Mouse (Mus musculus): Measurements from ENCODE around the gene Rbm6. TPM values are rescaled to one million over a fixed set of nuclear protein-coding genes. Genes with fewer than 3 reads are reported as not detected.

Gene Rbm6
- total RNA-seq (2021), result 10 to 100 TPM; 57.0 to 65.0 TPM

- DNase-seq (ENCODE audit: low spot score in 2 of 2), result no peak
- intact Hi-C loops (cut with DNase I), result no loop called here
These were observed at the start of gene Rbm6 for GRCm38 (mm10) chr9:107873137-107873536. Rbm6 (minus strand) TSS chr9:107873237.

- intact Hi-C loops (cut with DNase I), result no loop called here
- DNase-seq (ENCODE audit: low spot score in 2 of 2), result no peak
These were observed 46.4 kb upstream of the Rbm6 start for GRCm38 (mm10) chr9:107919441-107919840.

DNA sequence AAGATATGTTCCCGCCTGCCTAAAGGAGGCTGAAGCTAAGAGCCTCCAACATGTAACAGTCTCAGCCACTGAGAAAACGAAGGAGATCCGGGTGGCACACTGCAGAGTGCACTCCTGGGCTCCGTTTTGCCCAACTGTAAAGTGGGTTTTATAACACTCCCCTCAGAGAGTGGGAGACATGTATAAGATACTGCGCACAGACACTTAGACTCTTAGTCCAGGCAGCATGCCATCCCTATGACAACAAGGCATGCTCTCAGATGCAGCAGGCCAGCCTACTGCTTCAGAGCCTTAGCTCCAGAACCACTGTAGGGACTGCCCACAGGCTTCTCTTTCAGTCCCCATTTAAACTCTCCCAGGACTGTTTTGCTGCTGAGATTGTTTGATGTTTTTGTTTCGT is 45.8 kb upstream of the Rbm6 start:
- DNase-seq (ENCODE audit: low spot score in 2 of 2), result peak in 1 of 2 experiments; percentile 69
- intact Hi-C loops (cut with DNase I), result no loop called here

DNA sequence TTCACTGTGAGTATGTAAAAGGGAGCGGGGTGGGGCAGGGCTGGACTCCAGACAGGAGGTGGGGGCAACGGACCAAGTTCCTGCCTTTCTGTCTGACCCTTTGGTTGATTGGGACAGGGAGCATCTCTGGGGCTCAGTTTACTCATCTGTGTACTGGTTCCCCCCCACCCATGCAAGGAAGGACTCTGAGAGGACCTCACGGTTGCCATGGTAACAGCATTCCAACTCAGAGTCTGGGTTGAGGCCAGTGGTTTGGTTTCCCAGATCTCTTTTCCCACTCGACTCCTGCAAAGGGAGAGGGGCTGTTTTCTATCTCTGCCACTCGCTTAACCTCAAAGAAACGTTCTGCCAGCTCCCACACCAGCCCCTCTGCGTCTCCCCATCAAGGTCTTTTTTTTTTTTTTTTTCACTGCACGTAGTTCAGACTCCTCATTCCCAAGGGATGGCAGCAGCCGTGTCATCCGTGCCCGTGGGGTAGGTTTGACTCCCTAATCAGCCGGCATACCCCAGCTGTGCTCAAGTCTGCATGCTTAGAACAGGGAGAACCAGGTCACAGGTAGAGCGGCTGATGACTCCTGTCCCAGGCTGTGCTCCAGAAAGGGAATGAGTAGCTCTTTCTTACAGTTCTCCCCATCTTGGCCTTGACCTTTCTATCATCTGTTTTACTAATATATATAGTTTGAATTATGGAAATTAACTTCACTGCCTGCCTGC is 45.0 kb upstream of the Rbm6 start:
- intact Hi-C loops (cut with DNase I), result no loop called here
- DNase-seq (ENCODE audit: low spot score in 2 of 2), result peak; percentile 54 to 72

GRCm38 (mm10) chr9:107914764-107915420 is 41.9 kb upstream of the Rbm6 start:
- intact Hi-C loops (cut with DNase I), result no loop called here
- DNase-seq (ENCODE audit: low spot score in 2 of 2), result no peak

DNA sequence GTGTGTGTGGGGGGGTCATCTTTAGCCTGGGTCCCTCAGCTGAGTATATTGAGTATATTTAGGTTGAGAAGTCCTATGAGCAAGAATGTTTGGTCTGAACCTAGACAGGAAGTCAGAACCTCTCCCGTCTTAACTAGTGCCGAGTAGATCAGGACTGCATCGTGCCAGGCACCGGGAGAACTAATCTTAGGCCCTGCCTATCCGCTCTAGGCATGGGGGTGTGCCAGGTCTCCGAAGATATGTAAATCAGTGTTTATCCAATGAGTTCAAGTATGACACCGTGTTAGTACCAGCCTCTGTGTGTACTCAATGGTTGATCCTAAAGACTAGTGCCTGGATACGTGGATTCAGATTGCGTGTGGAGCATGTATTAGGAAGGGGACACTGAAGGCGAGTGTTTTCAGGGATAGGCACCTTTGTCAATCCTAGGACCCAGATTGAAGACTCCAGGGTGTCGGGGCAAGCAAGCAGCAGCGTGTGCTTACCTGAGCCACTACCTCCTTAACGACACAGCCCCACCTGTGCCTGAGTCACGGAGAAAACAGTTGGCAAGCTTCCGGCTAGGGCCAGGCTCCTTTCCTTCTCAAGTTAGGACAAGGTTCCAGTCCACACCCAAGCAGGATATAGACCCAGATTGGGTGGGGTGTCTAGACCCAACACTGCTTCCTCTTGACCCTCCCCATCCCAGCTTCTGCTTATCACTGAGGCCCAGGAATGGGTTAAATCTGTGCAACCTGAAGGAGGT is 37.2 kb upstream of the Rbm6 start:
- intact Hi-C loops (cut with DNase I), result no loop called here

GRCm38 (mm10) chr9:107908410-107909158 is 35.5 kb upstream of the Rbm6 start:
- intact Hi-C loops (cut with DNase I), result no loop called here

More for the DNA sequence above, 37.2 kb upstream of the Rbm6 start:
- no peak for DNase-seq (ENCODE audit: low spot score in 2 of 2)

DNA sequence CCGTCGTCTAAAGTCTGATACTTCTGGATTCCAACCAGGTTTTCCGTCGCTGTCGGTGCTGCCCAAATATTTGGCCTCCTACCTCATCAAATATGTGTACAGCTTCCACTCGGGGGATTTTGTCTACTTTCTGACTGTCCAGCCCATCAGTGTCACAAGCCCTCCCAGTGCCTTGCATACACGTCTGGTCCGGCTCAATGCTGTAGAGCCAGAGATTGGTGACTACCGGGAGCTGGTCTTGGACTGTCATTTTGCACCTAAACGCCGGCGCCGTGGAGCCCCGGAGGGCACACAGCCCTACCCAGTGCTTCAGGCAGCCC is 34.7 kb upstream of the Rbm6 start:
- no peak for DNase-seq (ENCODE audit: low spot score in 2 of 2)
- intact Hi-C loops (cut with DNase I), result no loop called here

More at GRCm38 (mm10) chr9:107908410-107909158, 35.5 kb upstream of the Rbm6 start:
- no peak for DNase-seq (ENCODE audit: low spot score in 2 of 2)

DNA sequence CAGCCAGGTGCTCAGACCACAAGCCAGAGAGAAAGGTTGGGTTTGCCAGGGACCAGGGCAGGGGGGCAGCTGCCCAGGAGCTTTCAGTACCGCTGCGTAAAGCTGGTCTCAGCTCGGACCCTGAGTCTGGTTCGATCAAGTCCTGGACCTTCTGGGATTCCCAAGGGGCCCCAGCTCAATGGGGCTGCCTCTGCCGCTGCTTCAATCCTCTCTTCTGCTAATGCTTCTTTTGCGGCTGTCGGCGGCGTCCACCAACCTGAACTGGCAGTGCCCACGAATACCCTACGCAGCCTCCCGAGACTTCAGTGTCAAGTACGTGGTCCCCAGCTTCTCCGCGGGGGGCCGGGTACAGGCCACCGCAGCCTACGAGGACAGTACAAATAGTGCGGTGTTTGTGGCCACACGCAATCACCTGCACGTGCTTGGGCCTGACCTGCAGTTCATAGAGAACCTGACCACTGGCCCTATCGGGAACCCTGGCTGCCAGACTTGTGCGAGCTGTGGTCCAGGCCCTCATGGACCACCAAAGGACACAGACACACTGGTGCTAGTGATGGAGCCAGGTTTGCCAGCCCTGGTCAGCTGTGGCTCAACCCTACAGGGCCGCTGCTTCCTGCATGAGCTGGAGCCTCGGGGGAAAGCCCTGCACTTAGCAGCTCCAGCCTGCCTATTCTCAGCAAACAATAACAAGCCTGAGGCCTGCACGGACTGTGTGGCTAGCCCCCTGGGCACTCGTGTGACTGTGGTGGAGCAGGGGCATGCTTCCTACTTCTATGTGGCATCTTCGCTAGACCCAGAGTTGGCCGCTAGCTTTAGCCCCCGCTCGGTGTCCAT is 34.1 kb upstream of the Rbm6 start:
- no peak for DNase-seq (ENCODE audit: low spot score in 2 of 2)
- intact Hi-C loops (cut with DNase I), result no loop called here

- intact Hi-C loops (cut with DNase I), result no loop called here
- DNase-seq (ENCODE audit: low spot score in 2 of 2), result peak in 1 of 2 experiments; percentile 22
These were observed 33.4 kb upstream of the Rbm6 start, which contains the start of gene Mst1r for GRCm38 (mm10) chr9:107906252-107906966. Mst1r (plus strand) TSS chr9:107906873.

GRCm38 (mm10) chr9:107904726-107905125 is 31.7 kb upstream of the Rbm6 start:
- peak; percentile 85 to 93 for DNase-seq (ENCODE audit: low spot score in 2 of 2)
- intact Hi-C loops (cut with DNase I), result loop anchor here (1.0 to 5.0 kb wide), 4 partner anchors 59 to 164 kb away; partner anchors contain the start of genes Amigo3 and Inka1

DNA sequence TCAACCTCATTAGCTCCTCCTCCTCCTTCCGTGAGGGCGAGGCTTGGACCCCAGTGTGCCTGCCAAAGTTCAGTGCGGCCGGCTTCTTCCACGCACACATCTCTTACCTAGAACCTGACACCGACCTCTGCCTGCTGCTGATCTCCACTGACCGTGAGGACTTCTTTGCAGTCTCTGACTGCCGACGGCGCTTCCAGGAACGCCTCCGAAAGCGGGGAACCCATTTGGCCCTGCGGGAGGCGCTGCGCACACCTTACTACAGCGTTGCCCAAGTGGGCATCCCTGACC is 28.5 kb upstream of the Rbm6 start:
- intact Hi-C loops (cut with DNase I), result loop anchor here (1.0 to 5.0 kb wide), 3 partner anchors 61 to 151 kb away; partner anchors contain the start of genes Amigo3 and Inka1
- no peak for DNase-seq (ENCODE audit: low spot score in 2 of 2)

DNA sequence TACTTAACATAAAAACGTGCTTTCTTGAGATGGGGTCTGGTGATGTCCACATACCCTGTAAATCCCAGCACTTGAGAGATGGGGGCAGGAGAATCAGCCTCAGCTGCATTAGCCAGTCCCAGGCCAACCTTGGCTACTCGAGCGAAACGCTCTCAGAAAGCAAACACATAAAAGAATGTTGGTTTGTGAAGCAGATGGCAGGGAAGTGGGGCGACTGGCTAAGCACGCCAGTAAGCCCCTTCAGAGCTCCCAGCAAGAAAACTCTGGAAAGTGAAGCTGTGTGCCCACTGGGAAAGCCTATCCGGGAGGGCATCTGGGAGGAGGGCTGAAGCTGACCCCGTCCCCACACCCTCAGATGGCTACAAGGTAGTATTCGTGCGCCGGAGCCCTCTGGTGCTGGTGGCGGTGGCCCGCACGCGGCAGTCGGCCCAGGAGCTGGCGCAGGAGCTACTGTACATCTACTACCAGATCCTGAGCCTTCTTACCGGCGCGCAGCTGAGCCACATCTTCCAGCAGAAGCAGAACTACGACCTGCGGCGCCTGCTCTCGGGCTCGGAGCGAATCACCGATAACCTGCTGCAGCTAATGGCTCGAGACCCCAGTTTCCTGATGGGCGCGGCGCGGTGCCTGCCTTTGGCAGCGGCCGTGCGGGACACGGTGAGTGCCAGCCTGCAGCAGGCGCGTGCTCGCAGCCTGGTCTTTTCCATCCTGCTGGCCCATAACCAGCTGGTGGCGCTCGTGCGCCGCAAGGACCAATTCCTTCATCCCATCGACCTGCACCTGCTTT is 28.0 kb upstream of the Rbm6 start:
- DNase-seq (ENCODE audit: low spot score in 2 of 2), result peak; percentile 81 to 87
- intact Hi-C loops (cut with DNase I), result loop anchor here (1.0 to 5.0 kb wide), 3 partner anchors 61 to 151 kb away; partner anchors contain the start of genes Amigo3 and Inka1

- intact Hi-C loops (cut with DNase I), result loop anchor here (5.0 kb wide), 2 partner anchors 87 to 152 kb away; partner anchors contain the start of genes Amigo3 and Inka1
These were observed 26.8 kb upstream of the Rbm6 start for GRCm38 (mm10) chr9:107899855-107900254.

GRCm38 (mm10) chr9:107898563-107898962 is 25.5 kb upstream of the Rbm6 start:
- intact Hi-C loops (cut with DNase I), result no loop called here
- DNase-seq (ENCODE audit: low spot score in 2 of 2), result no peak

More at GRCm38 (mm10) chr9:107899855-107900254, 26.8 kb upstream of the Rbm6 start:
- DNase-seq (ENCODE audit: low spot score in 2 of 2), result no peak

- intact Hi-C loops (cut with DNase I), result no loop called here
- DNase-seq (ENCODE audit: low spot score in 2 of 2), result no peak
These were observed 18.0 kb upstream of the Rbm6 start for GRCm38 (mm10) chr9:107891023-107891422.

DNA sequence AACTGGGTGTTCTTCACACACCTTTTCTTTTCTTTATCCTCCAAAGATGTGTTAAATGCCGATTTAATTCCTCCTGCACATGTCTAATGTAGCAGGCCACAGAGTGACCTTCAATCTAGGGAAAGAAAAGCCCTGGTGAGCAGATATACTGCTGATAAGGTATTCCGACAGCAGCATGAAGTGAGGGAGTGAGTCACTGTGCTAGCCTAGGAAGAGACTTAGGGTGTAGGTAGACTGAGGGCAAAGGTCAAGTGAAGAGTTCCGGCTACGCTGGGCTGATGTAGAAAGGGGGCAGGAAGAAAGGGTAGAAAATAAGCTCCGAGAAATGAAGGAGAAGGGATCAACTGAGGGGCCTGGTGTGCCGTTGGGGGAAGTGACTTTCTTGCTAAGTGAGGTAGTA is 17.2 kb upstream of the Rbm6 start:
- intact Hi-C loops (cut with DNase I), result no loop called here
- no peak for DNase-seq (ENCODE audit: low spot score in 2 of 2)

All from left cerebral cortex, postnatal 25 days (tissue).